Mouse (Mus musculus): ENCODE measurements around the gene Sgpp1.
A peak's percentile ranks its signal among the peaks of the same experiment; 100 is the strongest.
"Not testable (repeated sequence)": the region's sequence is repeated elsewhere in the genome, so short reads cannot be mapped to it uniquely, and the experiment has no call there.

Gene Sgpp1

DNA sequence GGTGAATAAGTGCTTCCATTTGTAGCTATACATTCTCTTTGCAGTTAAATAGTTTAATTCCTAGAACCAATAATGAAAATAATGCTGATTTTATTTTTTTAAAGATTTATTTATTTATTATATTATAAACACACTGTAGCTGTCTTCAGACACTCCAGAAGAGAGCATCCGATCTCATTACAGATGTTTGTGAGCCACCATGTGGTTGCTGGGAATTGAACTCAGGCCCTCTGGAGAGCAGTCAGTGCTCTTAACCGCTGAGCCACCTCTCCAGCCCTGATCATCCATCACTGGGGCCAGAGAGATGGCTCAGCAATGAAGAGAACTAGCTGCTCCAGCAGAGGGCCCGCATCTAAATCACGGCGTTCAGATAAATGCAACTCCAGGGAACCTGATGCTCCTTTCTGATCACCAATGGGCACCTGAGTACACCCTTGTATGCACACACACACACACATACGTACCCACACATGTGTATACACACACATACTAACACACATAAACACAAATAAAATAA lies 3.5 kb downstream of the Sgpp1 start:
- no peak for DNase-seq (ENCODE audit: low spot score in 2 of 2)

DNA sequence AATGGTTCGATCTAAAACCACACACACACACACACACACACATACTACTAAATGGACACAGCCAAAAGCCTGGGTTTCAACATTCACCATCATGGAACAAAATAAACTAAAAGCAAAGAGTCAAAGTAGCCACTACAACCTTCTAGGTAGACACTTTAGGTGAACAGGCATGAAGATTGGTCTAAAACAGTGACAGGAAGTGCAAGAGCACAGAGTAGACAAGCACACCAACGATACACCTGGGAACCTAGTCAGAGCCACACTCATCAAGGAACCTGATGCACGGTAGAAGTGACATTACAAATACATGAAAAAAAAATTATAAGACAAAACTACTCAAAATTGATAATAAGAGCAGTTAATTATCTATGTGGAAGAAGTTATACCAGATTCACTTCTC lies 4.0 kb downstream of the Sgpp1 start:
- no peak for DNase-seq (ENCODE audit: low spot score in 2 of 2)

DNA sequence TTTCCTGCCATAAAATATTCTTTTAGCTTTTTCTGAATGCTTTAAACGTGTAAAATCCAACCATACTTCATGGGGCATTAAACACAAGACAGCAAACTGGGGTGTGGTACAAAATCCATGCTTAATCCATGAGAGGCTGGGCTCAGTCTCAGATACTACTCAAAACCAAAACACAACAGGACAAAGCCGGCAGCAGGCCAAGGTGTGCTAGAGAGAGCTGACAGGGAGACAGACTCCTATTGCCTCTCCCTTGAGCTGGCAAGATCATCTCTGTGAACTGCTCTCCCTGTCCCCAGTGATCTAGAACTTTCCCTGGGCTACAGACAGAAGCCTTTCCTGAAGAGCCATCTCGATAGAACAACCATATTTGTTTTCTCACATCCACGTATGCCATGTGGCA lies 5.1 kb downstream of the Sgpp1 start:
- DNase-seq (ENCODE audit: low spot score in 2 of 2): no peak

DNA sequence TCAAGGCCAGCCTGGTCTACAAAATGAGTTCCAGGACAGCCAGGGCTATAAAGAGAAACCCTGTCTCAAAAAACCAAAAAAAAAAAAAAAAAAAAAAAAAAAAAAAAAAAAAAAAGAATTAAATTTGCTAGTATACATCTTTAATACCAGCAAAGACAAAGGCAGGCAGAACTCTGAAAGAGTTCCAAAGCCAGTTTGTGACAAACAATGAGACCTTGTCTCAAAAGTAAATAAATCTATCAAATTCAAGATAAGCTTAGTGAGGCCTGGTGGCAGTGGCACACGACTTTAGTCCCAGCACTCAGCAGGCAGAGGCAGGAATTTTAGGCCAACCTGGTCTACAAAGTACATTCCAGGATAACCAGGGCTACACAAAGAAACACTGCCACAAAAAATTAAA lies 5.7 kb downstream of the Sgpp1 start:
- no peak for DNase-seq (ENCODE audit: low spot score in 2 of 2)

DNA sequence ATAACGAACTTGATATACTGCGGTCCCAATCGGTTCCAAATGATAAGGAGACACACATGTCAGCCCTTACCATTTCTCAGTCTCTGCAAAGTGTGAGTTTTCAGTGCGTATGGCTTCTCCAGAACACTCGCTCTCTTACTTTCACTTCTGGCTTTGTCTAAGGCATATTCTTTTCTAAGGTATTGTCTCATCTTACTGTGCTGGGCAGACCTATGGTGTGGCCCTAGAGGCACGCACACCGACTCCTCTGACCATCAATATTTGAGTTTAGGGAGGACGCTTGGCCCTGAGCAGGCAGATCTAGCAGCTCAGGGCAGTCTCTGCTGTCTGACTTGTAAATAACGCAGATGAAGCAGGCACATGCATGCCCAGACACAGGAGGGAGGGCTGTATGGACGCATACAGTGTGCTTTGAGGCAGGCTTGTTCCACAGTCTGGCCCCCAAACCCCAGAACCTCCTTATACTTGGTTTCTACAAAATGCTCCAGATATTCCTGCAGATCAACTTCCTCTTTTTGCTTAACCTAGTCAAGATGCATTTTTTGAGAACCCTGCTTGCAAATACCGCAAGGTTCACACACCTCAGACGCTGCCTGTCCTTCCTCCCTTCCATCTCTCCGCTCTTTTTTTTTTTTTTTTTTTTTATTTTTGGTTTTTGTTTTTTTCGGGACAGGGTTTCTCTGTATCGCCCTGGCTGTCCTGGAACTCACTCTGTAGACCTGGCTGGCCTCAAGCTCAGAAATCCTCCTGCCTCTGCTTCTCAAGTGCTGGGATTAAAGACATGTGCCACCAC lies 8.0 kb downstream of the Sgpp1 start:
- peak; percentile 24 to 25 for DNase-seq (ENCODE audit: low spot score in 2 of 2)

DNA sequence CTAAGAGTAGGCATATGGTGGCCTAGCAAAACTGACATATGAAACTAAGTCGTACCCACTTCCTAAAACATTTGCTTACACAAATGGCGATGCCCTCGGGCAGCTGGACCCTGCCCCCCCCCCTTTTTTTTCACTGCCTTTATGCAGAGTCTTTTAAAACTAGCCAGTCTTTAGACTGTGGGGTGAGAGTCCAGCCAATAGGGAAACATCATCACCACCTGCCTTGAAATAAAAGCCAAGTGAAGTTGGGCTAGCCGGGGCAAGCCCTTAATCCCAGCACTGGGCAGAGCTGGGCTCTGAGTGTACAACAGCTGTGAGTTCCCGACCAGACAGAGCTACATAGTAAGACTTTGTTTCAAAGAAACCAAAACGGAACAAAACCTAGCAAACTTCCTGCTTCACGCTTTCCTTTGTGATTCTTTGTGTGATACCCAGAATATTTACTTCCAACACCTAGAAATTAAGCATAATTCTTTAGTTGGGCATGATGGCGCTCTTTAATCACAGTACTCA lies 9.1 kb downstream of the Sgpp1 start:
- peak; percentile 31 to 41 for DNase-seq (ENCODE audit: low spot score in 2 of 2)

DNA sequence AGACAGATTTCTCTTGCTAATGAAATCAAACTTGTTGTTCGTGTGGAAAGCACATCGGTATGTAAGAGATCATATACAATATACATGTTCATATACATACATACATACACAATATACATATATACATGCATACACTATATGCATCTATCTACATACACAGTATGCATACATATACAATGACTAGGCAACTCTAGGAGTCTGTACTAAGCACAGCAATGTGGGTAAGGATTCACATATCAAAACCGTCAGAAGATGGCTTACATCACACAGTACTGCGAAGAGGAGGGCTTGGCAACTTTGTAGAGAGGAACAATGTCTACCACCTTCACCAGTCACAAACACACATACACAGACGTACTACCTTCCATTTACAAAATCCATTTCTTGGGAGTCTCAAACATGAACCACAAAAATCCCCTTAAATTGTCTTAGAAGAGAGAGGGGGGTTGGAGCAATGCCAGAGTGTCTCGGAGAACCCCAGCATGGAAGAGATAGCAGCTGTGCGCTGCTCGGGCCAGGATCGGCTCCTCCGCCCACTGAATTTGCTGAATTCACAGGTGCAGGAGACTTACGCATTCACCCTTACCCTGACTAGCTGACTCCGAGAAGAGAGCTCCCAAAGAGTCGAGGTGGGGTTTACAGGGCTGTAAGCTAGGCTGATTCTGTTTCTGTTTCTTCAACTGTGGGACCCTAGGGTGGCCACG lies 10.8 kb downstream of the Sgpp1 start:
- DNase-seq (ENCODE audit: low spot score in 2 of 2): peak in 1 of 2 experiments; percentile 27

DNA sequence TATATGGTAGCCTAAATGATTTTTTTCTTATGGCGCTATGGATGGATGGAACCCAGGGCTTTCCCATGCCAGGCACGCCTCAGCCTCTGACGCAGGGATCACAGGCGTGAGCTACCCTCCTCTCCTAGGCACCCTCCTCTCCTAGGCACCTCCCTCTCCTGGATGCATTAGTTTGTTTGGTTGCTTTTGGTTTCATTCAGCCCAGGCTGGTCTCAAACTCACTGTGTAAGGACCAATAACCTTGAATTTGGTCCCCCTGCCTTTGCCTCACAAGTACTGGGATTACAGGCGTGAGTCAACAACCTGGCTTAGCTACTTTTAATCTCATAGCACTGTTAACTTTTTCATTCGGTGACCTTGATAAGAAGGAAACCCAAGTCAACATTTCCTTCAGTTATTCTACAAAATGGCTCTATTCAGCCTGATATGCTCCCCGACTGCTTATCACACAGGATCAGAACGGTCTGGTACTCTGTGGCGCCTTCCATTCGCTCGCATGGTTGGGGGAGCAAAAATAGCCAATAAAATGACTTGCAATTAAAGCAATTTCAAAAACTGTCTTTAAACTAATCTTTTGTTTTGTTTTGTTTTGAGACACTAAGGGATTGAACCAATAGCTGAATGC lies 11.6 kb downstream of the Sgpp1 start:
- no peak for DNase-seq (ENCODE audit: low spot score in 2 of 2)

DNA sequence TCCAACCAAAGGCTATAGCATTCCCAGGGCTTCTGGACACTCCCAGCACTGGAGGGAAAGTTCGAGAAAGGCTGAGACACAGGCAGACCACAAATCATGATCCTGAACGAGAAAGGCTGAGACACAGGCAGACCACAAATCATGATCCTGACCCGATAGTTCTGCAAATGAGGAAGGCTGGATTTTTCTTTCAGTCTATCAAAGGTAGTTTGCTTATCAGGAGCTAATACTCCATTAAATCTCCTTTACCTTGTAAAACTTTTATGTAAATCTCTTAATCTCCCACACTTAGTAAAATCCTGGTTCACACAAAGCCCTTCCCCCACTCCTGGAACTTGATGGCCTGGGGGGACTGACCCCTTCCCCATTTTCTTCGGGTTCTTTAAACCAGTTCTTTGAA lies 13.6 kb downstream of the Sgpp1 start:
- no peak for DNase-seq (ENCODE audit: low spot score in 2 of 2)

DNA sequence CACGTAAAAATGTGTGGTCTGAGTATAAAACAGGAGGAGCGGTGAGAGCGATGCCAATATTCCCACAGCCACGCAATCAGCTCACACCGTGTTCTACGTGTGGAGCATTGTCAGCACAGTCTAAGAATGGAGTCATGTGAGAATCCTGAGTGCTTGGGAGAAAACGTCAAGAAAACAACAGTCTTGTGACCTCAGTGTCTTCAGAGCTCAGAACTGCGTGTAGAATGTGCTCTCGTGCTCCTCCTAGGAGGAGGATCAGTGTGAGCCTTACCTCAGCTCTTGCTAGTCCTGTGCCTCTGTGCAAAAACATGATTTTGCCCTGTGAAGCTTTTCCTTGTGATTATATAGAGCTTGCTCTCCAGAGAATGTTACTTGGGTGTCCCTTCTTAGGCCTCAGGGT lies 14.5 kb downstream of the Sgpp1 start:
- DNase-seq (ENCODE audit: low spot score in 2 of 2): no peak

DNA sequence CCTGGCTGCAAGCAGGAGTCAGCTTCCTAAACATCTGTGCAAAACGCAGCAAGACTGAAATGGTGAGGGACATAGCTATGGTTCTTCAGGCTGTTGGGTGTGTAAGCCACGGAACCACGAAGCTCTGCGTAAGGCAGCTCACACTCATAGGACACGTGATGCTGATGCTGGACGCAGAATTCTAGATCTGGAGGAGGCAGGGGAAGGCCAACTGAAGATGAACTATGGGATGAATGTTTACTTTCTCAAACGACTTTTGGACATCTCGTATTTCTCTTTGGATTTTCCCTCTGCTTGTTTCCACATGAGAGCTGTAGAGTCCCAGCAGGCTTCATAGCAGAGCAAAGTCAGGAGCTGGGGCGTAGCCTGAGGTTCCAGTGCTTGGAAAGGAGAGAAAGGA lies 21.9 kb downstream of the Sgpp1 start:
- no peak for DNase-seq (ENCODE audit: low spot score in 2 of 2)

DNA sequence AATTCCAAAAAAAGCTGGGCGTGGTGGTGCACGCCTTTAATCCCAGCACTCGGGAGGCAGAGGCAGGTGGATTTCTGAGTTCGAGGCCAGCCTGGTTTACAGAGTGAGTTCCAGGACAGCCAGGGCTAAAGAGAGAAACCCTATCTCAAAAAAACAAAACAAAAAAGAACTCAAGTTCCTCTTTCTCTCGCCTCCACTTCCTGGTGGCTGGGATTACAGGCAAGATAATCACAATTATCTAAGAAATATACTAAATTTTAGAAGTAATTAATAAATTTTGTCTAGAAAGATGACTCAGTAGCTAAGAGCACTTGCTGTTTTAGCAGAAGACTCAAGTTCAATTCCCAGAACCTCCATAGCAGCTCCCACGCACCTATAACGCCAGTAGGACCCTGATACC lies 22.6 kb downstream of the Sgpp1 start:
- DNase-seq (ENCODE audit: low spot score in 2 of 2): not testable (repeated sequence)

DNA sequence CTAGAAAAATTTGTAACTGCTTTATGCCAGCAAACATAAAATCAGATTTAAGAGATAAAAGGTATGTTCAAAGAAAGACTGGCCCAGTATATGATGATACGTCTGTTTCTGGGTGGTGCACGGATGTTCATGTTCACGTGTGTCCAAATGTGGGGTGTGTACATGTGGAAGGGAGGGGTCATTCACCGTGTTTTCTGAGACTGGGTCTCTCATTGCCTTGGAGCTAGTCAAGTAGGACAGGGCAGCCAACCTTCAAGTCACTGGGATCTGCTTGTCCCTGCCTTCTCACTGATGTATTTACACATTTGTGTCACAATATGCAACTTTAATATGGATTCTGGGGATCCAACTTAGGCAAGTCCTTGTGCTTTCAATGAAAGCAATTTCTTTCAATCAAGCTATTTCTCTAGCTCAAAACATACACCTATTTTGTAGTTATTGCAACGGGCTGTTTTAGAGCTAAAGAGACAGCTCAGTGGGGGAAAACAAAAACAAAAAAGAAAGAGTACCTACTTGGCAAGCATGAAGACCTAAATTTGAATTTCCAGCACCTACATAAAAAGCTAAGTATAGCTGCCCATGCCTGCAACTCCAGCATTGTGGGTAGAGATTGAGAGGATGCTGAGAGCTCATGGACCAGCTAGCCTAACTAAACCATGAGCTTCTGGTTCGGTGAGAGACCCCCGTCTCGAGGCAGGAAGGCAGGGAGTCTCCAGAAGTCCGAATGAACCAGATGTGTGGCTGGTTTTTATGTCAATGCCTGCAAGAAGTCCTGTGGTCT lies 24.7 kb downstream of the Sgpp1 start:
- DNase-seq (ENCODE audit: low spot score in 2 of 2): no peak

DNA sequence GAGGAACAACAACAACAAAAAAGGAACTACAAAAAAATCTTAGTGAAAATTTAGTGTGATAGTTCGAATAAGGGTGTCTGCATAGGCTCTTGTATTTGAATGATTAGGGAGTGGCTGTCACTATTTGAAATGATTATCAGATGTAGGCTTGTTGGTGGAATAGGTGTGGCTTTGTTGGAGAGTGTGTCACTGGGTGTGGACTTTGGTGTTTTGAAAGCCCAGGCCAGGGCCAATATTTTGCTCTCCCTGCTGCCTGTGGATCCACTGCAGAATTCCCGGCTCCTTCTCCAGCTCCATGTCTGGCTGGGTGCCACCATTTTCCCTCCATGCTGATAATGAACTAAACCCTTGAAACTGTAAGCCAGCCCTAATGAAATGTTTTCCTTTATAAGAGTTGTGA lies 26.0 kb downstream of the Sgpp1 start:
- no peak for DNase-seq (ENCODE audit: low spot score in 2 of 2)

DNA sequence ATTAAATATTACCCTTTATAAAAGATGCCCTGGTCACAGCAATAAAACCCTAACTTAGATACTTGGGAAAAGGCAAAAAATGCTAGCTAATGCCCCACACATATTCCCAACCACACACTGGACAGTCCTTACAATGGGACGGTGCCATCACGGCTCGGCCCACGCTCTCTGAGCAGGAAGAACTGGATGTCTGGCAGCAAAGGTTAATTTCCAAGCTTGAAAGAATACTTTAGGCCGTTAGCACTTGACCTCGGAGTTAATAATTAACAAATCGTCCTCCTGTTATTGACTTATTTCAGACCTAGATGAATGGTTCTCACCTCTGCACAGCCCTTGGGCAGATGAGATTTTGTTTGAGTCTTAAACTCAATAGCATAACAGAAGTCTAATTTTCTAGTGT lies 28.9 kb downstream of the Sgpp1 start:
- DNase-seq (ENCODE audit: low spot score in 2 of 2): no peak

DNA sequence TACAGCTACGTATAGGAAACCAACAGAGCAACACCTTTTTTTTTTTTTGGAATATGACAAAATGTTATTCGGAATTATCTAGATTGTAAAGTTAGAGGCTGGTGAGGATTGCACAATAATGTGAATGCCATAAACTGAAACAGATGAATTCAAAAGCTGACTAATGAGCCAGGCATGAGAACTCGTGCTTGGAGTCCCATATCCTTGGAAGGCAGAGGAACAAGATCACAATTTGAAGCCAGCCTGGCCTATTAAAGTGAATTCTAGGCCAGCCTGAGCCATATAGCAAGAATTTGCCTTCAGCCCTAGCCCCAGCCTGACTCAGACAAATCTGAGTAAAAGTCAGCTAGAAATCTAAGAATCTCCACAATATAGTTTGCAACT lies 32.8 kb downstream of the Sgpp1 start:
- DNase-seq (ENCODE audit: low spot score in 2 of 2): no peak

DNA sequence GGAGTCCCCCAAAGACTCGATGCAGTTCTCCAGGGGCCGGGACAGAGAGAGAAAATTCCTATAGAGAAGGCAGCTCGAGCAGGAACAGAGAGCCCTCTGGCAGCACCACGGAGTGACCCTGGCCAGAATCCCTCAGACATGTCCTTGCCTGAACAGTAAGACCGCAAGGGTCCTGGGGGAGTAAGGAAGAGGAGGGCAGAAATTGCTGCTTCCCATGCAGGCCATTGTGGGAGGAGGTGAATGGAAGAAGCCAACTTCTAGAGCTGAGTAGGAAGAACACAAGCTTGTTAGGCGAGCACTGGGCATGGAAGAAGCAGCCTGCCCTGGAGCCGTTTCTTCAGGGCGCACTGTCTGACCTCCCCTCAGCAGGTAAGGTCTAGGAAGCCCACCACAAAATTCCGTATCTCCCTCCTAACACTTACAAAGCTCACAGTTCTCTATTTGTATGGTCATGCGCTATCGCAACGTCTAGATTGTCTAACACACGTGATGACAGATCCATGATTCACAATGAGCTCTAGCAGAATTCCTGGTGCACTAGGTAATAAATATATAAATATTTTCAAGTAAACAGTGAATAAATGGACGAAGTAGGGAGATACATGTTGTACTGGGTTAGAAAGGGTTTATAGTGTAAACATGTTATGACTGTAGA lies 33.3 kb downstream of the Sgpp1 start:
- DNase-seq (ENCODE audit: low spot score in 2 of 2): no peak

DNA sequence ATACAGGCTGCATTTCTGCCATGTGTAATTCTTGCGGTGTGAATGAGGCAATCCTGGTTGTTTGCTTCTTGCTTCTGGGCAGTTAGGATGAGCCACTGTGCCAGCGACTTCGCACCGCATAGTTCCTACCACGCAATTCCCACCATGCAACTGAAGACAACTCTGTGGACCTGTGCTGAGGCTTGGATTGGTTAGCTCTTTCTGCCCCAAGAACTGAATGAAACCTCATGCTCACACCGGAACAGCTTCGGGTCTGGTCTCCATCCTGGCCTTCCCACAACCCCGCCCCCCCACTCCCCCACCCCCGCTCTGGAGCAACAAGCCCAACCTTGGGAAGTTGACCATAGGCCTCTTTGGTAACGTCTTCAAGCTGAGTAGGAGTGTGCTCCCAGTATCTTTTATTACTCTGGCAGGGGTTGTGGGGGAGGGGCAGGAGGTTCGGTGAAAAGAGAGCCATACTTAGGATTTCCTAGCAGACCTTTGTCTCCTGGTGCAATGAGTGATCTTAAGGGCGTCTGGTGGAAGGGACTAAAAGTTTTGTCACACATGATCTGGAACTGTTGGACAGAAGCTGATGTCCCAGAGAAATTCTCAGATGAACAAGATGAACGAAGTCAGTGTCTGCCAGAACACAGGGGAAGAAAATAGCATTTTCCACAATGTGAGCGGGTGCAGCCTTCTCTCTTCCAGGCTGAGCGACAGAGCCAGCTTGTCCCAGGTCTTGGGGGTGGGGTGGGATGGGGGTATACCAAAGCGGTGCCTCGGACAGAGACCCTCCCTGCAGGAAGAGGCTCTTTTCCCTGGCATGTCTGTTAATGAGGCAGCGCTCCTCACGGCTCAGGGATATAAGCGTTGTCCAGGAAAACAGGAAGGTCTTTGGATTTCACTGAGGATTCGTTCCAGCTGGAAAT lies 34.1 kb downstream of the Sgpp1 start:
- DNase-seq (ENCODE audit: low spot score in 2 of 2): no peak

DNA sequence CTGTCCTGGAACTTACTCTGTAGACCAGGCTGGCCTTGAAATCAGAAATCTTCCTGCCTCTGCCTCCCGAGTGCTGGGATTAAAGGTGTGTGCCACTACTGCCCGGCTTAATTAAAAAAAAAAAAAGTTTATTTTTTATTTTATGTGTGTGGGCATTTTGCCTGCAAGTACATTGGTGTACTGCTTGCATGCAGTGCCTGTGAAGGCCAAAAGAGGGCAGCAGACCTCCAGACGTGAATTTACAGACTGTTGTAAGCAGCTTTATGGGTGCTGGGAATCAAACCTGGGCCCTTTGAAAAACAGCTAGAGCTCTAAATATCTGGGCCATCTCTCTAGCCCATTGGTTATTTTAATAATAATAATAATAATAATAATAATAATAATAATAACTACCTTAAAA lies 36.8 kb downstream of the Sgpp1 start:
- no peak for DNase-seq (ENCODE audit: low spot score in 2 of 2)

DNA sequence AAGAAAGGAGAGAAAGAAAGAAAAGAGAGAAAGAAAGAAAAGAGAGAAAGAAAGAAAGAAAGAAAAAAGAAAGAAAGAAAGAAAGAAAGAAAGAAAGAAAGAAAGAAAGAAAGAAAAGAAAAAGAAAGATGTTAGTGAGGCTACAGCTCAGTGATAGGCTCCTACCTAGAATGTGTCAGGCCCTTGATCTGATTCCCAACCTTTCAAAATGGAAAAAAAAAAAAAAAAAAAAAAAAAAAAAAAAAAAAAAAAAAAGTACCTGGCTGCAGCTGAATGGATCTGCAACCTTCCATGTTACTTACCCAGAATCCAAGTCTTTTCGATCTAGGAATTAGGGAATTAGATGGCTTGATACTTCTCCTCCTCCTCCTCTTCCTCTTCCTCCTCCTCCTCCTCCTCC lies 39.7 kb downstream of the Sgpp1 start:
- DNase-seq (ENCODE audit: low spot score in 2 of 2): not testable (repeated sequence)

All from spleen, postnatal 36 days (tissue).